10 mouse cellular contexts compared by ENCODE assay signal in the genomic region with DNA sequence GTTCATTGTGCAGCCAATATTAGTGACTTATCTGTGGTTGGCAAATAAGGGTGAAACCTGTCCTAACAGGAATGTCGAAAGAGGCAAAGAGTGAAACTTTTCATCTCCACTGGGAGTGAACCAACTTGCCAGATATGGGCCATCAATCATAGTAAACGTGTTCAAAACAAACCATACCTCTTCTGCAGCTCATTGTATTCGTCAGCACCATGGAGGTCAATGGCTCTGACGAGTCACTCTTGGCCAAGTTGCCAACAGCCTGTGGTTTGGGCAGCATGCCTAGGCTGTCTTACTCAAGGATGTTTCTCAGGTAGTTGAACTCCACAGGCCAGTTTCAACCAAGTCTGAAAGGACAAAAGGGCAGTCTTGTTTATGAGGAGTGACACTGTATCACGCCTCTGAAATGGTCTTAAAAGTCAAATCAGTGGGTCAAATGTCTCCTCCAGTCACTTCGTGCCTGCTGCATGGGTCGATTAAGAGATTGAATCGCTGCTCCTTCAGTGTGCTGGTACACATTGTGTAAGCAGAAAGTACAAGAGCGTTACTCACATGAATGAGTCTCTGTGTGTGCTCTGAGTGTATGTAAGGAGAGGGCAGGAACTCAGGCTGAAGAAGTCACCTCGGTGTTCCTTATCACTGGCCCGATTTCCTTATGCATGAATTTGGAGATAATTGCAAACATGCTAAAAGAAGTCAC.
DNase-seq lines count a peak whose midpoint lies in the region; ATAC-seq and TF ChIP-seq lines count a peak whose summit lies in the region.
"Had no signal": no experiment of that assay in that cellular context is flagged by ENCODE, and none has a peak within 500 bp of the region (broad histone marks: within the 10 kb centered on the region; RNA-seq: fewer than 3 reads in every experiment).

No protein-coding gene starts in this region.

- no peaks in the 10 kb centered on the region for H3K36me3 ChIP-seq in intestine, postnatal 0 days (ENCODE audit: control insufficient read depth, insufficient read depth)
- H3K36me3 ChIP-seq in intestine, embryonic 16.5 days (ENCODE audit: control insufficient read depth, insufficient read depth, low read length): no peaks in the 10 kb centered on the region
- H3K36me3 ChIP-seq: midbrain, embryonic 10.5 days had no signal

- no peak for TF ChIP-seq CTCF in intestine, postnatal 0 days (IDR thresholded peaks at IDR 0.05; ENCODE audit: low read depth)
- no peak for TF ChIP-seq CTCF in Patski (IDR thresholded peaks at IDR 0.05)

- CTCF ChIA-PET in Patski (lab: Charles Lee): no interaction called here

- no peak overlapping the region for H3K27ac ChIP-seq in intestine, postnatal 0 days (ENCODE audit: low read depth, low read length)
- no peak overlapping the region for H3K27ac ChIP-seq in intestine, embryonic 16.5 days (ENCODE audit: low read length)
- H3K27ac ChIP-seq: forebrain, embryonic 13.5 days; midbrain, embryonic 10.5 days had no signal

- no peak overlapping the region for H3K4me2 ChIP-seq in intestine, postnatal 0 days (replicated peaks; ENCODE audit: low read depth)
- no peak overlapping the region for H3K4me2 ChIP-seq in intestine, embryonic 16.5 days (ENCODE audit: low read depth, low read length)
- H3K4me2 ChIP-seq: forebrain, embryonic 13.5 days had no signal

- ATAC-seq in intestine, postnatal 0 days: peak; percentile 57; the same call in 1 of the 2 replicates
- ATAC-seq in intestine, embryonic 16.5 days: no peak; the same call in 1 of the 2 replicates
- ATAC-seq in Patski: peak; percentile 80
- peak; percentile 31; the same call in 1 of the 2 replicates for ATAC-seq in megakaryocyte-erythroid progenitor cell, adult 5-6 weeks (replicated peaks; ENCODE audit: low FRiP score, low TSS enrichment, poor library complexity, severe bottlenecking)
- ATAC-seq: forebrain, embryonic 13.5 days had no signal

- H3K4me3 ChIP-seq in intestine, postnatal 0 days (ENCODE audit: low read depth, low read length): no peak overlapping the region
- H3K4me3 ChIP-seq in intestine, embryonic 16.5 days (ENCODE audit: low read length): no peak overlapping the region
- H3K4me3 ChIP-seq: forebrain, embryonic 13.5 days; midbrain, embryonic 10.5 days had no signal

- no peaks in the 10 kb centered on the region for H3K27me3 ChIP-seq in intestine, postnatal 0 days (replicated peaks; ENCODE audit: control insufficient read depth, insufficient read depth, low read length)
- no peaks in the 10 kb centered on the region for H3K27me3 ChIP-seq in intestine, embryonic 16.5 days (replicated peaks; ENCODE audit: control insufficient read depth, insufficient read depth, low read length)
- no peaks in the 10 kb centered on the region for H3K27me3 ChIP-seq in Patski
- H3K27me3 ChIP-seq: forebrain, embryonic 13.5 days had no signal

- no peaks in the 10 kb centered on the region for H3K9me3 ChIP-seq in intestine, postnatal 0 days (ENCODE audit: control insufficient read depth)
- H3K9me3 ChIP-seq in intestine, embryonic 16.5 days (ENCODE audit: control insufficient read depth, low read length): no peaks in the 10 kb centered on the region
- H3K9me3 ChIP-seq: forebrain, embryonic 13.5 days; midbrain, embryonic 10.5 days had no signal

- H3K9ac ChIP-seq in intestine, postnatal 0 days (ENCODE audit: low read depth, low read length): no peak overlapping the region
- H3K9ac ChIP-seq in intestine, embryonic 16.5 days (ENCODE audit: low read depth, low read length): no peak overlapping the region
- H3K9ac ChIP-seq: forebrain, embryonic 13.5 days had no signal

- peak; percentile 88 for DNase-seq in Patski (ENCODE audit: low read depth, low spot score)
- peak; percentile 97 for DNase-seq in fibroblast of lung, adult 2 months (ENCODE audit: low read depth)
- DNase-seq in left cerebral cortex, adult 9 months (ENCODE audit: low spot score in 2 of 2): no peak
- DNase-seq in layer of hippocampus, postnatal 14 days (ENCODE audit: low spot score in 2 of 2): no peak
- no peak for DNase-seq in layer of hippocampus, adult 8-10 months (ENCODE audit: low spot score in 2 of 2)

- 70% methylated on average over 11 of the region's 11 CpGs for WGBS in intestine, postnatal 0 days
- WGBS in intestine, embryonic 16.5 days: 69% methylated on average over 11 of the region's 11 CpGs

- H3K4me1 ChIP-seq in intestine, postnatal 0 days (replicated peaks; ENCODE audit: control insufficient read depth, insufficient read depth, low read length): no peaks in the 10 kb centered on the region
- H3K4me1 ChIP-seq in intestine, embryonic 16.5 days (ENCODE audit: control insufficient read depth, insufficient read depth, low read length): no peaks in the 10 kb centered on the region
- H3K4me1 ChIP-seq: forebrain, embryonic 13.5 days; midbrain, embryonic 10.5 days had no signal

- in situ Hi-C loops in Patski (cut with MboI; ENCODE audit: low pct_unique_long_range_greater_than_20kb): no loop called here

- POLR2A ChIA-PET in Patski (lab: Charles Lee): no interaction called here

Comparison
In these comparisons a context has a peak if more than half of its experiments do, and no peak if none do; other contexts are left out.
1. DNase-seq: peak in Patski (single experiment) and fibroblast of lung, adult 2 months (single experiment); none in left cerebral cortex, adult 9 months (0 of 2), layer of hippocampus, postnatal 14 days (0 of 2) and layer of hippocampus, adult 8-10 months (0 of 2).